Mouse (Mus musculus) embryo, embryonic 11.5 days (tissue): ENCODE results near the gene Pak6.

Experiments used
- DNase-seq: peaks from one replicate; pipeline ENCODE4 v3.0.0-alpha.2; 2012; ENCODE audit warnings: low read depth, low spot score

The Pak6 gene

GRCm38 (mm10) chr2:118664975-118665516 is 1.9 kb downstream of the Pak6 start:
- DNase-seq: no peak

- no peak for DNase-seq
Observed at GRCm38 (mm10) chr2:118665616-118666015, 2.5 kb downstream of the Pak6 start.

GRCm38 (mm10) chr2:118667181-118667580 is 4.1 kb downstream of the Pak6 start:
- no peak for DNase-seq

GRCm38 (mm10) chr2:118669245-118669644 is 6.1 kb downstream of the Pak6 start:
- no peak for DNase-seq

- no peak for DNase-seq
Observed at GRCm38 (mm10) chr2:118669785-118670184, 6.7 kb downstream of the Pak6 start.

- no peak for DNase-seq
Observed at GRCm38 (mm10) chr2:118671728-118672127, 8.6 kb downstream of the Pak6 start.

GRCm38 (mm10) chr2:118673686-118674465 is 10.8 kb downstream of the Pak6 start:
- DNase-seq: no peak

- no peak for DNase-seq
Observed at GRCm38 (mm10) chr2:118674500-118674899, 11.4 kb downstream of the Pak6 start.

GRCm38 (mm10) chr2:118676839-118677741 is 14.0 kb downstream of the Pak6 start:
- no peak for DNase-seq

- no peak for DNase-seq
Observed at GRCm38 (mm10) chr2:118677817-118678216, 14.7 kb downstream of the Pak6 start.

GRCm38 (mm10) chr2:118679577-118679976 is 16.5 kb downstream of the Pak6 start:
- DNase-seq: no peak

GRCm38 (mm10) chr2:118680926-118681325 is 17.8 kb downstream of the Pak6 start:
- no peak for DNase-seq

- DNase-seq: no peak
Observed at GRCm38 (mm10) chr2:118682544-118683260, 19.6 kb downstream of the Pak6 start.

- DNase-seq: no peak
Observed at GRCm38 (mm10) chr2:118685088-118685487, 22.0 kb downstream of the Pak6 start.

- no peak for DNase-seq
Observed at GRCm38 (mm10) chr2:118686693-118687092, 23.6 kb downstream of the Pak6 start.

GRCm38 (mm10) chr2:118687791-118688190 is 24.7 kb downstream of the Pak6 start:
- no peak for DNase-seq

- DNase-seq: no peak
Observed at GRCm38 (mm10) chr2:118689875-118690274, 26.8 kb downstream of the Pak6 start.

GRCm38 (mm10) chr2:118693370-118693966 is 30.4 kb downstream of the Pak6 start:
- DNase-seq: no peak

GRCm38 (mm10) chr2:118695677-118696232 is 32.7 kb downstream of the Pak6 start:
- no peak for DNase-seq

GRCm38 (mm10) chr2:118696451-118697308 is 33.6 kb downstream of the Pak6 start:
- DNase-seq: no peak
